In genomic region chr9:40575053-40575985, GRCm38 (mm10) we compare ENCODE assay signal across 8 mouse cellular contexts. TPM values are rescaled to one million over a fixed set of nuclear protein-coding genes. Genes with fewer than 3 reads are reported as not detected.
DNase-seq lines count a peak whose midpoint lies in the region; ATAC-seq lines count a peak whose summit lies in the region.

No protein-coding gene starts in this region.

- peak overlapping the region; percentile 35; the same call in 1 of the 2 replicates for H3K27ac ChIP-seq in hindbrain, embryonic 12.5 days

- WGBS in hindbrain, embryonic 12.5 days, result 69% methylated on average over 14 of the region's 14 CpGs

- peak; percentile 70 for DNase-seq in adrenal gland, adult 2 months
- no peak for DNase-seq in adrenal gland, postnatal 25 days
- peak; percentile 27 for DNase-seq in testis, postnatal 14 days (ENCODE audit: low spot score)
- DNase-seq in testis, postnatal 10 days (ENCODE audit: low spot score), result no peak
- DNase-seq in lung, postnatal 10 days, result peak; percentile 69
- no peak for DNase-seq in layer of hippocampus, postnatal 25 days (ENCODE audit: extremely low spot score in 1 of 2, low spot score in 1 of 2)

- H3K9me3 ChIP-seq in hindbrain, embryonic 12.5 days (replicated peaks), result no peaks in the 10 kb centered on the region

- H3K27me3 ChIP-seq in hindbrain, embryonic 12.5 days, result no peaks in the 10 kb centered on the region

- no peaks in the 10 kb centered on the region for H3K4me1 ChIP-seq in hindbrain, embryonic 12.5 days

- no peak overlapping the region for H3K4me3 ChIP-seq in hindbrain, embryonic 12.5 days

- H3K9ac ChIP-seq in hindbrain, embryonic 12.5 days, result no peak overlapping the region

- H3K36me3 ChIP-seq in hindbrain, embryonic 12.5 days, result no peaks in the 10 kb centered on the region

- no peak for ATAC-seq in hindbrain, embryonic 12.5 days (ENCODE audit: low FRiP score)
- ATAC-seq in CD4-positive, CD25-positive, alpha-beta regulatory T cell, adult 4 months, result no peak

- no peak overlapping the region for H3K4me2 ChIP-seq in hindbrain, embryonic 12.5 days (replicated peaks)

RNA-seq across cellular contexts. Expression of gene Gramd1b, which starts 44.1 kb away (rescaled TPM):
- total RNA-seq in adrenal gland, adult 2 months (2021), result 1,000 to 10,000 TPM in 1 of 2 experiments, 100 to 1,000 TPM in 1; 336 to 1,336 TPM
- 329 and 574 TPM in 2 replicates for polyA plus RNA-seq in adrenal gland, adult 2 months (2012; rRNA removed)
- total RNA-seq in adrenal gland, postnatal 25 days (2021), result 947 and 1,142 TPM in 2 replicates
- polyA plus RNA-seq in hindbrain, embryonic 12.5 days (2016; fragmentation: Nextera tagmentation; extraction: Ambion mirVana), result 4.9 and 6.7 TPM in 2 replicates
- 10 to 100 TPM; 57.6 to 69.2 TPM for polyA plus RNA-seq in CD4-positive, CD25-positive, alpha-beta regulatory T cell, adult 4 months (2017; shearing (Covaris generic))
- total RNA-seq in layer of hippocampus, postnatal 25 days (2021), result 100 to 1,000 TPM; 144 to 167 TPM

Comparison
In these comparisons a context has a peak if more than half of its experiments do, and no peak if none do; other contexts are left out.
1. DNase-seq: peak in adrenal gland, adult 2 months (single experiment), testis, postnatal 14 days (single experiment) and lung, postnatal 10 days (single experiment); none in adrenal gland, postnatal 25 days (single experiment), testis, postnatal 10 days (single experiment) and layer of hippocampus, postnatal 25 days (0 of 2).